Mouse (Mus musculus): ENCODE data around the gene Ano3.

Gene Ano3

GRCm38 (mm10) chr2:110950823-110951222, at the start of gene Ano3:
TSS of gene Ano3 (minus strand) at chr2:110950923.
- in situ Hi-C loops (cut with MboI, MseI), result loop anchor here (10.0 kb wide), 1 partner anchor 984 kb away; no protein-coding TSS in a partner anchor

GRCm38 (mm10) chr2:110990071-110990470, 39.3 kb upstream of the Ano3 start:
- in situ Hi-C loops (cut with MboI, MseI), result no loop called here

- in situ Hi-C loops (cut with MboI, MseI), result no loop called here
These were observed 38.8 kb upstream of the Ano3 start for GRCm38 (mm10) chr2:110989539-110989938.

GRCm38 (mm10) chr2:110985853-110986271, 35.1 kb upstream of the Ano3 start:
- in situ Hi-C loops (cut with MboI, MseI), result no loop called here

GRCm38 (mm10) chr2:110981733-110982132, 31.0 kb upstream of the Ano3 start:
- in situ Hi-C loops (cut with MboI, MseI), result no loop called here

GRCm38 (mm10) chr2:110979610-110980009, 28.9 kb upstream of the Ano3 start:
- in situ Hi-C loops (cut with MboI, MseI), result no loop called here

GRCm38 (mm10) chr2:110976871-110977270, 26.1 kb upstream of the Ano3 start:
- in situ Hi-C loops (cut with MboI, MseI), result no loop called here

- in situ Hi-C loops (cut with MboI, MseI), result no loop called here
These were observed 19.4 kb upstream of the Ano3 start for GRCm38 (mm10) chr2:110970158-110970557.

- in situ Hi-C loops (cut with MboI, MseI), result no loop called here
These were observed 14.7 kb upstream of the Ano3 start for GRCm38 (mm10) chr2:110965398-110965797.

- in situ Hi-C loops (cut with MboI, MseI), result loop anchor here (10.0 kb wide), 1 partner anchor 984 kb away; no protein-coding TSS in a partner anchor
These were observed 305 bp downstream of the Ano3 start for GRCm38 (mm10) chr2:110950432-110950803.

GRCm38 (mm10) chr2:110949679-110950431, 868 bp downstream of the Ano3 start:
- in situ Hi-C loops (cut with MboI, MseI), result loop anchor here (10.0 kb wide), 1 partner anchor 985 kb away; no protein-coding TSS in a partner anchor

GRCm38 (mm10) chr2:110945171-110945570, 5.6 kb downstream of the Ano3 start:
- in situ Hi-C loops (cut with MboI, MseI), result no loop called here

- in situ Hi-C loops (cut with MboI, MseI), result no loop called here
These were observed 15.0 kb downstream of the Ano3 start for GRCm38 (mm10) chr2:110935691-110936090.

- in situ Hi-C loops (cut with MboI, MseI), result no loop called here
These were observed 21.6 kb downstream of the Ano3 start for GRCm38 (mm10) chr2:110929126-110929525.

GRCm38 (mm10) chr2:110909506-110909905, 41.2 kb downstream of the Ano3 start:
- in situ Hi-C loops (cut with MboI, MseI), result no loop called here

- in situ Hi-C loops (cut with MboI, MseI), result no loop called here
These were observed 44.2 kb downstream of the Ano3 start for GRCm38 (mm10) chr2:110906473-110906872.

- in situ Hi-C loops (cut with MboI, MseI), result no loop called here
These were observed 54.0 kb downstream of the Ano3 start for GRCm38 (mm10) chr2:110896477-110897270.

- in situ Hi-C loops (cut with MboI, MseI), result no loop called here
These were observed 79.1 kb downstream of the Ano3 start for GRCm38 (mm10) chr2:110871650-110872049.

- in situ Hi-C loops (cut with MboI, MseI), result no loop called here
These were observed 85.1 kb downstream of the Ano3 start for GRCm38 (mm10) chr2:110865584-110865983.

GRCm38 (mm10) chr2:110863376-110863775, 87.3 kb downstream of the Ano3 start:
- in situ Hi-C loops (cut with MboI, MseI), result no loop called here

- in situ Hi-C loops (cut with MboI, MseI), result no loop called here
These were observed 111.0 kb downstream of the Ano3 start for GRCm38 (mm10) chr2:110839559-110840243.

- in situ Hi-C loops (cut with MboI, MseI), result no loop called here
These were observed 134.5 kb downstream of the Ano3 start for GRCm38 (mm10) chr2:110816189-110816588.

Data from T-helper 1 cell (primary cell).